Mouse (Mus musculus): ENCODE results near the gene Plxna2. TPM values are rescaled to one million over a fixed set of nuclear protein-coding genes. Genes with fewer than 3 reads are reported as not detected.

Plxna2 gene
- polyA plus RNA-seq, 1 experiment from 2014 or later = 33.5 TPM

DNA sequence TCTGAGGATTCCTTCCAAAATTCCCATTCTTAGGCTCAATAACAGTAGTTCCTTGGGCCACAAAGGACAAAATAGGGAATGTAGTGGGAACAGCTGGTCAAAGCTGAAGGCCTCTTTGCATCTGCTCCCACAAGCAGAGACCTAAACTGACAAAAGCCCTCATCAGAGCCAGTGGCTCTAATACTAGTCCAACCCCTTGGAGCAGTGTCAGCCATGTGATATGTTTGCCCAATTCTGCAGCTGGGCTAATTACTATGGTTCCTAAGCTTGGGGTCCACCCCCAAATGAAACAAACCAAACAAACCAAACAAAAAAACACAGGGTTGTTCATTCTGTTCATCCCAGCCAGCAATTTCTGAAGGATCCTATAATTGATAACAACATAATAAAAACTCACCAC is 217.2 kb downstream of the Plxna2 start:
- ATAC-seq (ENCODE audit: low FRiP score, low read depth) = no peak

DNA sequence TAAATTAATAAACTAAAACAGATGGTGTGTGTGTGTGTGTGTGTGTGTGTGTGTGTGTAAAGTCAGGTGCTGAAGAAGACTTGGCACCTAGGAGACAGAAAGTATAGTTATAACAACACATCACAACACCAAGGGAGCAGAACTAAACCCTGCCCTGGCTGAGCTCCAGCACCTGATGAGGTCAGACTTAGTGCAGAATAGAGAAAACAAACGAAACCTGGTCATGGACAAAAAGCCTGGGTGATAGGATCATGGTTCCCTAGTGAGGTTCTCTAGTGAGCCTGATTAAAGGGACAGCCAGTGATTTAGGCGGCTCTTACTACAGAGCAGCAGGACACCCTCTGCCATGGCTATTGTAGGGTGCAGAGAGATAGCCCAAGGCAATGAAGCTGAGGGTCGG is 218.2 kb downstream of the Plxna2 start:
- Histone ChIP-seq H3K9ac (no peak overlapping the region), H3K4me2 (replicated peaks) (no peak overlapping the region), H3K36me3 (no peaks in the 10 kb centered on the region), H3K4me3 (no peak overlapping the region), H3K27ac (no peak overlapping the region), H3K4me1 (no peaks in the 10 kb centered on the region), H3K9me3 (no peaks in the 10 kb centered on the region), H3K27me3 (replicated peaks) (no peaks in the 10 kb centered on the region)
- WGBS = 79% methylated on average over 3 of the region's 3 CpGs
- no peak for ATAC-seq (ENCODE audit: low FRiP score, low read depth)

More for the DNA sequence above, 217.2 kb downstream of the Plxna2 start:
- H3K4me2 ChIP-seq (replicated peaks) = no peak overlapping the region
- no peaks in the 10 kb centered on the region for H3K9me3 ChIP-seq
- H3K9ac ChIP-seq = no peak overlapping the region
- H3K27me3 ChIP-seq (replicated peaks) = no peaks in the 10 kb centered on the region
- no peaks in the 10 kb centered on the region for H3K4me1 ChIP-seq
- no peak overlapping the region for H3K4me3 ChIP-seq
- H3K36me3 ChIP-seq = no peaks in the 10 kb centered on the region
- no peak overlapping the region for H3K27ac ChIP-seq

DNA sequence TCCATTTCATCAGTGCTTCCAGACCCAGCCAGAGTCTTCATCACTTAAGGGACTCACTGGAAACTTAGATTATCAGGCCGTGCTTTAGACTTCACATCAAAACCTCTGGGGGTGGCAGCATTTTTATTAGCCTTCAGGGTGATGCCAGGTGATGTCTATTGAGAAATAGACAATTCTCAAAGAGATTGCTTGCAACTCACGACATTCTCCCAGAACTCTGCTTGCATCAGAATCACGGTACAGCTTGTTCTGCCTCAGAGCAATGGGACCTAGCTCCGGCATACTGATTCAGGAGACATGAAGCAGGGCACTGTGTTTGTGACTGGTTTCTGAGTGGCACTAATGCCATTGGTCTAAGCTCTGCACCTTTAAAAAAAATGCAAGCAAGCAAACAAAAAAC is 218.7 kb downstream of the Plxna2 start:
- Histone ChIP-seq H3K4me2 (replicated peaks) (no peak overlapping the region), H3K9me3 (no peaks in the 10 kb centered on the region), H3K36me3 (no peaks in the 10 kb centered on the region), H3K27ac (no peak overlapping the region), H3K9ac (no peak overlapping the region), H3K4me3 (no peak overlapping the region), H3K27me3 (replicated peaks) (no peaks in the 10 kb centered on the region), H3K4me1 (no peaks in the 10 kb centered on the region)
- 84% methylated on average over 4 of the region's 4 CpGs for WGBS
- ATAC-seq (ENCODE audit: low FRiP score, low read depth) = no peak

DNA sequence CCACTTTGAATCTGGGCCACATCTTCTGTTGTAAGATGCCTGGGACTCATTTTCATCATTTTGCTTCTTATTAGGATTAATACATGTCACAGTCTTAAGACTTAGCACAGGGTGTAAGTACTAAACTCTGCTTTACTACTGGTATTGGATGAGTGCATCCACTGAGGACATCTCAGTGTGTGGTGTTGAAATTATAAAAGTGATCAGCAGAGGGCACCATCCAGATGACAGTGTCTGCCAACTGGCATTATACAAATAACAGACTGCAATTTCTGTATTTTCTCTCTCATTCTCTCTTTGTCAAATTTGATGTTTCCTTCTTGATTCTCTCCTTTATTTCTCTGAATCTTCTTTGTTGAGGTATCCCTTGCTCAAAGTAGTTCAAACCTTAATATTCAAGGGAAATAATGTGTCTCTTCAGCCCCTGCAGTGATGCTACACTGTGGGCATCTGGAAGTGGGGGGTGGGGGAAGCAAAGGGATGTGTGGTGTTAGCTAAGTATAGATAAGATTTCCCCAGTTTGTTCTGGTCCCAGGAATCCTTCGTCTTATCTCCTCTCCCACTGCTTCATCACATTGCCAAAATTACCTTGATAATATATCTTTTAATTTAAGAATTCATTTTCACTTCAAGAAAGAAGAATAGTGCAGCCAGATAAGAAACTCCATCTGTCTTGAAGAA is 221.4 kb downstream of the Plxna2 start:
- Histone ChIP-seq H3K9ac (no peak overlapping the region), H3K9me3 (no peaks in the 10 kb centered on the region), H3K4me1 (no peaks in the 10 kb centered on the region), H3K27ac (no peak overlapping the region), H3K4me2 (replicated peaks) (no peak overlapping the region), H3K36me3 (no peaks in the 10 kb centered on the region), H3K4me3 (no peak overlapping the region), H3K27me3 (replicated peaks) (no peaks in the 10 kb centered on the region)
- ATAC-seq (ENCODE audit: low FRiP score, low read depth) = 0 out of 2 replicates have a peak, but pooled peaks have one; percentile 44
- WGBS = 55% methylated on average over 1 of the region's 1 CpGs

DNA sequence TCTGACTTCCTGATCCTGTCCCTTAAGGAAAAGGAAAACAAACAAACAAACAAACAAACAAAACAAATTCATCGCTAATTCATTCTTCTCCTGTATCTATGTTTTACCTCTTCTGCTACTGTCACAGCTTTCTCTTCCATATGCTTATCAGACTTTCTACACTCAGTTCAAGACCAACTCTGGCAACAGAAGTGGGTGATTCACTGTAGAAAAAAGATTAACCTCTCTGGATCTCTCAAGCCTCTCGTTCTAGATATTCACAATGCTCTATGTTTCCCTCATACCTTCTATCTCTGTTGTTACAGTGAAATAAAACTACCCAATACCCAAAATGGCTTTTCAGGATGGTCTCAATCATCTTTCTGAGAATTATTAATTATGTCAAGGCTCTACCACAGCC is 225.0 kb downstream of the Plxna2 start:
- no peaks in the 10 kb centered on the region for H3K27me3 ChIP-seq (replicated peaks)
- H3K36me3 ChIP-seq = no peaks in the 10 kb centered on the region
- no peak overlapping the region for H3K27ac ChIP-seq
- no peak overlapping the region for H3K4me2 ChIP-seq (replicated peaks)
- no peaks in the 10 kb centered on the region for H3K4me1 ChIP-seq
- no peak overlapping the region for H3K9ac ChIP-seq
- H3K4me3 ChIP-seq = no peak overlapping the region
- 89% methylated on average over 2 of the region's 2 CpGs for whole genome bisulfite sequencing
- H3K9me3 ChIP-seq = no peaks in the 10 kb centered on the region
- ATAC-seq (ENCODE audit: low FRiP score, low read depth) = no peak

DNA sequence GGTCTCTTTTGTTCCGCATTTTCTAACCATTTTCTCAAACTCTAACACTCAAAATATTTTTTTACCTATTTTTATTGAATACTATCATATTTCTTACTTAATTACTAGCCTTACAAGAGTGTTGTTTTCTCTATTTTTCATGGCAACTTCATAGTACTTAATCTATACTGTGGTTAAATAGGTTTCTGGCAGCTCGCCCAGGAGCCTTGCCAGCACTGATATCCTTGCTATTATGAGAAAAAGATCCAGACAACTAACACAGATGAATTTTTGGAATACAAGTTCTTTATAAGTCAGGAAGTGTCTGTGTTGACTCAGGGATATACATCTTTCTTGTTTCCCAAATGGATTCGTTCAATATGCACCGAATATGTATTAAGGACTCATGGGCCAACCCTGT is 229.0 kb downstream of the Plxna2 start:
- WGBS = 89% methylated on average over 4 of the region's 4 CpGs

DNA sequence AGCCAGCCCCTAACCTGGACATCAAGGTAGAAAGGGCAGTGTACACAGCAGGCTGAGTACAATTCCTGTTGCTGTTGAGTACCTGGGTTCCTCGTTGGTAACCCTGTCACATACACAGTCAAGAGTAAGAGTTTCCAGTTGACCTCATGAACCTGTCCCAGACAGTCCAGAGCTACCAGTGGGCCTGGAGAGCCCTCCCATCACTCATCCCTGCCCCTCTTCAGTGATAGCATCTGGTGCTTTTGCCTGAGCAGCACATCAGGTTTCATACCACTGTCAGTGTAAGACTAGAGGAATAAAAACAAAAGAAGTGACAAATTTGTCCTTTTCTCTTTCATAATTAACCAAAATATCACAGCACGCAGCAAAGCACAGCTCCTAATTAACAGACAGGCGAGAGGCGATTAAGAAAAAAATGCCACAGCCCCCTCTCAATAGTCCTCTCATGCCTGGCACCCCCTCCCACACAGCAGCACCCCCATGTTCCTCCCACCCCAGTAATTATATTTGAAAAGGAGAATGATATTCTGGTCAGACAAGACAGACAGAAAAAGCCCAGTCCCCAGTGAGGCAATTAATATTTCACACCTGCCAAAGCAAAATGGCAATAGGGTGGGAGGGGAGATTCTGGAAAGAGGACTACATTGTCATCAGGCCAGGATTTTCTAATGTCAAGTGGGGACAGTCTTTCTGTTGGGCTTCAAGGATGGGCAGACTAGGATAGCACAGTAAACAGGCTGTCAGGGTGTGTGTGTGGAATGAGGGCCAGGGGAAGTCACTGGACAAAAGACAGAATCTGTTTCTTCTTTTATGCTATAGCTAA is 233.4 kb downstream of the Plxna2 start:
- H3K27ac ChIP-seq = no peak overlapping the region

More for the DNA sequence above, 229.0 kb downstream of the Plxna2 start:
- Histone ChIP-seq H3K27me3 (replicated peaks) (no peaks in the 10 kb centered on the region), H3K4me3 (no peak overlapping the region), H3K4me2 (replicated peaks) (no peak overlapping the region), H3K4me1 (no peaks in the 10 kb centered on the region), H3K27ac (no peak overlapping the region), H3K9ac (no peak overlapping the region), H3K36me3 (no peaks in the 10 kb centered on the region), H3K9me3 (no peaks in the 10 kb centered on the region)
- no peak for ATAC-seq (ENCODE audit: low FRiP score, low read depth)

DNA sequence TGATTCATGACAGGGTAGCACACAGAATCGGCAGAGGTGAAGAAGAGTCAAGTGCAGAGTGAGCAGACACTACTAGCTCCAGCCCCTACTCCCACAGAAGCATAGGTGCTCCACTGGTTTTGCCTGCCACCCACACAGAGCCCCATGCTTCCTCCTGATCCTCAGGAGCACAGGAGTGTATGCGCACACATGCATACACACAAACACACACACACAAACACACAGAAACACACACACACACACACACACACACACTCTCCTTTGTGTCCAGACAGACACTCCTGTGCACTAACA is 234.0 kb downstream of the Plxna2 start:
- Histone ChIP-seq H3K9ac (no peak overlapping the region), H3K27ac (no peak overlapping the region), H3K4me2 (replicated peaks) (no peak overlapping the region), H3K27me3 (replicated peaks) (no peaks in the 10 kb centered on the region), H3K4me3 (no peak overlapping the region), H3K36me3 (no peaks in the 10 kb centered on the region), H3K4me1 (no peaks in the 10 kb centered on the region), H3K9me3 (no peaks in the 10 kb centered on the region)
- WGBS = 66% methylated on average over 2 of the region's 2 CpGs
- ATAC-seq (ENCODE audit: low FRiP score, low read depth) = no peak

More for the DNA sequence above, 233.4 kb downstream of the Plxna2 start:
- Histone ChIP-seq H3K4me3 (no peak overlapping the region), H3K4me2 (replicated peaks) (no peak overlapping the region), H3K4me1 (no peaks in the 10 kb centered on the region), H3K9ac (no peak overlapping the region), H3K9me3 (no peaks in the 10 kb centered on the region), H3K36me3 (no peaks in the 10 kb centered on the region), H3K27me3 (replicated peaks) (no peaks in the 10 kb centered on the region)
- no peak for ATAC-seq (ENCODE audit: low FRiP score, low read depth)
- 81% methylated on average over 4 of the region's 4 CpGs for WGBS

Small RNA genes lying within 50 kb of the gene (microRNA-seq; reads per million reads assigned to microRNA genes)
- gene Mir3962 = 2.4 reads per million, percentile 4 among the genes with 10 or more reads in this experiment

Measured in neural tube, embryonic 12.5 days (tissue).